Mouse (Mus musculus): ENCODE data around the gene Rab3a. TPM values are rescaled to one million over a fixed set of nuclear protein-coding genes. Genes with fewer than 3 reads are reported as not detected.

Gene Rab3a
- polyA plus RNA-seq (2012; rRNA removed), result 28.0 and 50.3 TPM in 2 replicates

GRCm38 (mm10) chr8:70754043-70754870 lies at the start of gene Rab3a:
Gene Rab3a (plus strand): TSS chr8:70754679.

GRCm38 (mm10) chr8:70718297-70718696 lies 36.2 kb upstream of the Rab3a start, which contains the start of gene Gm3336:
Gene Gm3336 (plus strand): TSS chr8:70718543.

GRCm38 (mm10) chr8:70723486-70724210 lies 30.8 kb upstream of the Rab3a start, which contains the start of gene Pde4c:
Gene Pde4c (plus strand): TSS chr8:70723720.

GRCm38 (mm10) chr8:70760775-70761406 lies 6.4 kb downstream of the Rab3a start, which contains the start of gene Mpv17l2:
Gene Mpv17l2 (minus strand): TSS chr8:70760946.

GRCm38 (mm10) chr8:70776496-70777444 lies 22.3 kb downstream of the Rab3a start, which contains the start of gene Pik3r2:
Gene Pik3r2 (minus strand): TSS chr8:70776713.

GRCm38 (mm10) chr8:70804481-70805206 lies 50.2 kb downstream of the Rab3a start, which contains the start of gene Mast3:
Gene Mast3 (minus strand): TSS chr8:70805054.

GRCm38 (mm10) chr8:70808239-70808638 lies 53.8 kb downstream of the Rab3a start, which contains the start of gene Il12rb1:
Gene Il12rb1 (plus strand): TSS chr8:70808449.

Other genes starting within 250 kb of the Rab3a start
- 128 and 152 TPM in 2 replicates for gene Rex1bd, start 247.9 kb upstream of the Rab3a start, polyA plus RNA-seq (2012; rRNA removed)
- gene Uba52, start 243.9 kb upstream of the Rab3a start, polyA plus RNA-seq (2012; rRNA removed), result 1,236 and 2,029 TPM in 2 replicates
- 333 and 368 TPM in 2 replicates for gene Fkbp8, start 227.0 kb upstream of the Rab3a start, polyA plus RNA-seq (2012; rRNA removed)
- gene Kxd1, start 226.7 kb upstream of the Rab3a start, polyA plus RNA-seq (2012; rRNA removed), result 45.2 and 45.4 TPM in 2 replicates
- gene Ell, start 215.2 kb upstream of the Rab3a start, polyA plus RNA-seq (2012; rRNA removed), result 18.0 and 24.2 TPM in 2 replicates
- 87.0 and 171 TPM in 2 replicates for gene Isyna1, start 160.3 kb upstream of the Rab3a start, polyA plus RNA-seq (2012; rRNA removed)
- gene Ssbp4, start 145.8 kb upstream of the Rab3a start, polyA plus RNA-seq (2012; rRNA removed), result 81.3 and 117 TPM in 2 replicates
- gene Lrrc25, start 138.5 kb upstream of the Rab3a start, polyA plus RNA-seq (2012; rRNA removed), result 0.88 and 1.00 TPM in 2 replicates
- gene Gdf15, start 122.2 kb upstream of the Rab3a start, polyA plus RNA-seq (2012; rRNA removed), result 0.32 and 0.54 TPM in 2 replicates
- gene Pgpep1, start 94.3 kb upstream of the Rab3a start, polyA plus RNA-seq (2012; rRNA removed), result 61.8 and 88.1 TPM in 2 replicates
- 217 and 299 TPM in 2 replicates for gene Lsm4, start 81.4 kb upstream of the Rab3a start, polyA plus RNA-seq (2012; rRNA removed)
- gene Jund, start 55.7 kb upstream of the Rab3a start, polyA plus RNA-seq (2012; rRNA removed), result 179 and 228 TPM in 2 replicates
- gene Iqcn, start 51.2 kb upstream of the Rab3a start, polyA plus RNA-seq (2012; rRNA removed), result 0.04 and 0.05 TPM in 2 replicates
- 0.06 TPM in 1 of 2 replicates, not detected in the other for gene Gm3336, start 36.1 kb upstream of the Rab3a start, polyA plus RNA-seq (2012; rRNA removed)
- gene Pde4c, start 31.0 kb upstream of the Rab3a start, polyA plus RNA-seq (2012; rRNA removed), result 0.82 and 0.89 TPM in 2 replicates
- gene Mpv17l2, start 6.3 kb downstream of the Rab3a start, polyA plus RNA-seq (2012; rRNA removed), result 18.0 and 20.3 TPM in 2 replicates
- gene Pik3r2, start 22.0 kb downstream of the Rab3a start, polyA plus RNA-seq (2012; rRNA removed), result 73.4 and 81.4 TPM in 2 replicates
- gene Mast3, start 50.4 kb downstream of the Rab3a start, polyA plus RNA-seq (2012; rRNA removed), result 19.0 and 27.4 TPM in 2 replicates
- 0.06 and 0.08 TPM in 2 replicates for gene Il12rb1, start 53.8 kb downstream of the Rab3a start, polyA plus RNA-seq (2012; rRNA removed)
- 20.3 and 21.5 TPM in 2 replicates for gene Arrdc2, start 85.0 kb downstream of the Rab3a start, polyA plus RNA-seq (2012; rRNA removed)
- gene Kcnn1, start 108.6 kb downstream of the Rab3a start, polyA plus RNA-seq (2012; rRNA removed), result 22.8 and 23.7 TPM in 2 replicates
- gene Ccdc124, start 119.3 kb downstream of the Rab3a start, polyA plus RNA-seq (2012; rRNA removed), result 99.7 and 174 TPM in 2 replicates
- 0.77 and 0.89 TPM in 2 replicates for gene Slc5a5, start 138.1 kb downstream of the Rab3a start, polyA plus RNA-seq (2012; rRNA removed)
- gene Rpl18a, start 142.7 kb downstream of the Rab3a start, polyA plus RNA-seq (2012; rRNA removed), result 4,741 and 5,161 TPM in 2 replicates
- 53.2 and 73.9 TPM in 2 replicates for gene Map1s, start 151.3 kb downstream of the Rab3a start, polyA plus RNA-seq (2012; rRNA removed)

Data from central nervous system, embryonic 11.5 days (tissue).